Mouse (Mus musculus) retina, adult 2 months (tissue): ENCODE data around the gene Plppr2.

Experiments used
- DNase-seq: peaks from one replicate; pipeline ENCODE4 v3.0.0-alpha.2; 2012; ENCODE audit warnings: low read depth, low spot score

Plppr2 gene

GRCm38 (mm10) chr9:21936692-21937570 lies at the start of gene Plppr2:
TSS of gene Plppr2 (plus strand) at chr9:21937033.
- DNase-seq: peak; percentile 89

- DNase-seq: no peak
Measured at GRCm38 (mm10) chr9:21889229-21889628, 47.6 kb upstream of the Plppr2 start.

GRCm38 (mm10) chr9:21901223-21901820 lies 35.5 kb upstream of the Plppr2 start:
- peak; percentile 80 for DNase-seq

GRCm38 (mm10) chr9:21904031-21904430 lies 32.8 kb upstream of the Plppr2 start:
- no peak for DNase-seq

- no peak for DNase-seq
Measured at GRCm38 (mm10) chr9:21908216-21908615, 28.6 kb upstream of the Plppr2 start.

- no peak for DNase-seq
Measured at GRCm38 (mm10) chr9:21909474-21910223, 27.2 kb upstream of the Plppr2 start.

- no peak for DNase-seq
Measured at GRCm38 (mm10) chr9:21916851-21917492, 19.9 kb upstream of the Plppr2 start.

GRCm38 (mm10) chr9:21917493-21918034 lies 19.3 kb upstream of the Plppr2 start:
- DNase-seq: no peak

- DNase-seq: peak; percentile 80
Measured at GRCm38 (mm10) chr9:21918035-21918592, 18.7 kb upstream of the Plppr2 start, which contains the start of gene Rab3d. TSS of gene Rab3d (minus strand) at chr9:21918192.

- no peak for DNase-seq
Measured at GRCm38 (mm10) chr9:21918692-21919384, 18.0 kb upstream of the Plppr2 start.

- DNase-seq: no peak
Measured at GRCm38 (mm10) chr9:21923036-21923435, 13.8 kb upstream of the Plppr2 start.

GRCm38 (mm10) chr9:21923490-21924098 lies 13.2 kb upstream of the Plppr2 start:
- DNase-seq: no peak

GRCm38 (mm10) chr9:21924099-21924493 lies 12.7 kb upstream of the Plppr2 start:
- DNase-seq: no peak

GRCm38 (mm10) chr9:21925034-21925433 lies 11.8 kb upstream of the Plppr2 start:
- DNase-seq: no peak

- no peak for DNase-seq
Measured at GRCm38 (mm10) chr9:21925506-21925905, 11.3 kb upstream of the Plppr2 start.

GRCm38 (mm10) chr9:21926155-21926554 lies 10.7 kb upstream of the Plppr2 start:
- no peak for DNase-seq

- DNase-seq: no peak
Measured at GRCm38 (mm10) chr9:21926784-21927183, 10.0 kb upstream of the Plppr2 start.

- peak; percentile 90 for DNase-seq
Measured at GRCm38 (mm10) chr9:21927208-21927753, 9.6 kb upstream of the Plppr2 start, which contains the start of the genes Ccdc159 and Tmem205. TSS of gene Ccdc159 (plus strand) at chr9:21927471. TSS of gene Tmem205 (minus strand) at chr9:21927556.

- no peak for DNase-seq
Measured at GRCm38 (mm10) chr9:21929208-21929607, 7.6 kb upstream of the Plppr2 start.

GRCm38 (mm10) chr9:21932006-21932405 lies 4.8 kb upstream of the Plppr2 start:
- DNase-seq: no peak
